Mouse (Mus musculus) ES-E14 (cell line): Measurements from ENCODE around the gene Trp53rka.

Experiments
- CHD2 ChIP-seq: IDR thresholded peaks from 2 replicates; pipeline ENCODE4 v1.6.1; 2014; ENCODE audit warnings: mild to moderate bottlenecking, low read depth, low read length, inconsistent platforms
- HCFC1 ChIP-seq: IDR thresholded peaks from 2 replicates; pipeline ENCODE4 v1.6.1; 2012; ENCODE audit warnings: low read length, inconsistent platforms, borderline replicate concordance; ENCODE audit not compliant: insufficient read depth
- ZC3H11A ChIP-seq: IDR thresholded peaks from 2 replicates; pipeline ENCODE4 v1.6.1; 2012; ENCODE audit warnings: low read depth, mild to moderate bottlenecking, inconsistent platforms, low read length, borderline replicate concordance
- ZNF384 ChIP-seq: IDR thresholded peaks from 2 replicates; pipeline ENCODE4 v1.6.1; 2012; ENCODE audit warnings: low read depth, low read length, inconsistent platforms

DNA sequence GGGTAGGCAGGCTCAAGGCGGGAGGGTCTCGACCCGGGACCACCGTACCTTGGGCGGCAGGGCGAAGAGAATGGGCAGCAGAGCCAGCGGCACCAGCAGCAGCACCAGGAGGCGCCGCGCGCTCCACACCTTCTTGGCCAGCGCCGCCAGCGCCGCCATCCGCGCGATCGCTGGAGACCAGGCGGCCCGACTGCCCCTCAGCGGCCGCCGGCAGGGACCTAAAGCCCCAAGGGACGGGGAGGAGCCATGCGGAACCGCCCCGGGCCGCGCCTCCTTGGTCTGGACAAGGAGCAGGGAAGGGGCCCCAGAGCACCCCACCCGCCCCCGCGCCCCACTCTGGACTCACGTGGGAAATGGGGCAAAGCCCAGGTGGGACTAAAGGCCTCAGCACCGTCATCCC is 20.1 kb downstream of the Trp53rka start, which contains the start of gene Slc13a3:
- no peak for TF ChIP-seq ZNF384
- TF ChIP-seq HCFC1 = no peak
- no peak for TF ChIP-seq CHD2
- TF ChIP-seq ZC3H11A = no peak
